Mouse (Mus musculus) frontal cortex, adult (tissue): ENCODE data around the gene Yy1.

ENCODE experiments used
- ATAC-seq: cut with Nextera tagmentation; 2 replicates; pipeline ENCODE4 v1.9.2; 2017; ENCODE audit warnings: mild to moderate bottlenecking, moderate library complexity, mixed read lengths; ENCODE audit not compliant: low TSS enrichment

The Yy1 gene

DNA sequence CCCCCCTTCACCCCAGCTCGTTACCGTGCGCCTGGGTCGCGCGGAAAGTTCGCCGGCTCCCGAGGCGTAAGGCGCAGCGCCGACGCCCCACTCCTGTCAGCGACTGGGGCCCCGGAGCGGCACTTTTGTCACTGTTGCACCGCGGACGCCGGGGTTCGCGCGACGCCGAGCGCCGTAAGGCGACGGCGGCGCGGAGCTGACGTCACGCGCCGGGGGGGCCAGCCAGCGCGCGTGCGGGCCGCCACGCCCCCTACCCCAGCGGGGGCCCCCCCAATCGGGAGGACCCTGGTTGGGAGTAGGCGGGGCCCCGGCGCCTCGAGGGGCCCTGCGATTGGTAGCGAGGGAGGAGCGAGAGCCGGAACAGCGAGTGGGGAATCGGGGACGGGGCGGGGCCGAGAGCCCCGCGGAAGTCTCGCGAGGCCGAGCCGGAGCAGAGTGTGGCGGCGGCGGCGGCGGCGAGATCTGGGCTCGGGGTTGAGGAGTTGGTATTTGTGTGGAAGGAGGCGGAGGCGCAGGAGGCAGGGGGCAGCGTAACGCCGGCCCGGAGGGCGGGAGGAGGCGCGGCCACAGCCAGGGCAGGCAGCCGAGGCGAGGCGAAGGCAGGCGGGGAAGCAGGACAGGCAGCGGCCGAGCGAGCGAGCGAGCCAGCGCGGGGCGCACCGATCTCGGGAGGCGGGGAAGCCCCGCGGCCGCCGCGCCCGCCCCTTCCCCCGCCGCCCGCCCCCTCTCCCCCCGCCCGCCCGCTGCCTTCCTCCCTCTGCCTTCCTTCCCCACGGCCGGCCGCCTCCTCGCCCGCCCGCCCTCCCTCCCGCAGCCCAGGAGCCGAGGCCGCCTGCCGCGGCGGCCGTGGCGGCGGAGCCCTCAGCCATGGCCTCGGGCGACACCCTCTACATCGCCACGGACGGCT lies at the start of gene Yy1:
Yy1 (plus strand) TSS at position 428 of the 907 bp plus-strand sequence.
- peak; percentile 90 for ATAC-seq

DNA sequence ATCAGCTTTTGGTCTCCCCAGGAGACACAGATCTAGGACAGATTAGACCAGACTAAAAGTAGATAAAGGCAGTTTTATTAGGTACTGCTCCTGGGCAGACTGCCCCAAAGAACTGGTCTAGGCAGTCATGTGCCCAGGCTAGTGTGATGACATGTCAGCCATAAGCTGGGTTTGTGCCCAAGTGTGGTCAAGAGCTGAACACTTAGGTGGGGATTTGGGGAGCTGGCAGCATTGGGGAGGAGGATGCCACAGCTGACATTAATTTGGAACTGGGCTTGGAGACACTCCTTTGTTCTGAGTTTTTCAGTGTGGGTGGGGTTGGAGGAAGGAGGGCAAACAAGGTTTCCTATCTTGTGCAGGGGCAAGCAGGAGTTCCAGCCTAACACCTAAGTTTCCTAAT lies 46.8 kb upstream of the Yy1 start:
- no peak for ATAC-seq

DNA sequence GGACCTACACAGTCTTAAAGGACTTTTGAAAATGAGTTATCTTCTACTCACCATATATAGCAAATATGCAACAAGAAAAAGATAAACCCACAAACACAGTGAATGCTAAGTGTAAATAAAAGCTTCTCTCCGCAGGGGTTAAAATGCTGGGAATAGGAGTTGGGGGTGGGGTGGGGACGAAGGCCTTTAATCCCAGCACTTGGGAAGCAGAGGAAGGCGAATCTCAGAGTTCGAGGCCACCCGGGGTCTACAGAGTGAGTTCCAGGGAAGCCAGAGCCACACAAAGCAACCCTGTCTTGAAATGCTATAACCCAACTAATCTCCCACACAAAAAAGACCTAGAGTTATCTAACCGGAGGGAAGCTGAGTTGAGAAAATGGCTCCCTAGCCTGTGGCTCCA lies 43.8 kb upstream of the Yy1 start:
- no peak for ATAC-seq

DNA sequence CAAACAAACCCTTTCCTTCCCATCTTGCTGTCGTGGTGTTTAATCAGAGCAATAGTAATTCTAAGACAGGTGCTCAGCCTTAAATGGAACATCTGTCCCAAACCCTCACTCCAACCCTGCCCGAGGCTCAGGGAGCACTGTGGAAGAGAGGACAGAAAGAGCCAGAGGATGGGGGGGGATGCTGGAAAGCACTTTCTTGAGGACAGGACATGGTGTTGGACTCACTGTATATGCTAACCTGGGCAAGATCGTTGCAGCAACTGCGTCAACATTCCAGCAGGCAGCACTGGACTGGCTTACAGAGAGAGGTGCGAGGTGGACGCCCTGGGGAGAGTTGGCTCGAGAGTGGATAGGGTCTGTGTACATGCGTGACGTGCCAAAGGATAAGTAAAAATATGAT lies 43.3 kb upstream of the Yy1 start:
- no peak for ATAC-seq

DNA sequence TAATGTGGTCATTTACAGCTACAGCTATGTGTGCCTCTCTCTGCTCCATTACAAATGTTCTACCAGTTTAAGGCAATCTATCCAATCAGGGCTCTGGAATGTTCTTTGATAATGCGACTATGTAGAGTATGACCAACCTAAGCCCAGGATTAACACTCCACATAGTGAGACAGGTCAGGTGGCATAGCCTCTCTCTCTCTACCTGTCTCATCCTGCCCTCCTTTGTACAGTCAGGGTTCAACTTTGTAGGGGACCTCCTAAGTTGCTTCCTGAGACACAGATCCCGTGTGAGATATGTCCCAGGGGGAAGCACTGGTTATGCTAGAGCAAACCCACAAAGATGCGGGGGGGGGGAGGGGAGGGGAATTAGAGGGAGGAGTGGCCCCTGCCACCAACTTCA lies 42.5 kb upstream of the Yy1 start:
- no peak for ATAC-seq

DNA sequence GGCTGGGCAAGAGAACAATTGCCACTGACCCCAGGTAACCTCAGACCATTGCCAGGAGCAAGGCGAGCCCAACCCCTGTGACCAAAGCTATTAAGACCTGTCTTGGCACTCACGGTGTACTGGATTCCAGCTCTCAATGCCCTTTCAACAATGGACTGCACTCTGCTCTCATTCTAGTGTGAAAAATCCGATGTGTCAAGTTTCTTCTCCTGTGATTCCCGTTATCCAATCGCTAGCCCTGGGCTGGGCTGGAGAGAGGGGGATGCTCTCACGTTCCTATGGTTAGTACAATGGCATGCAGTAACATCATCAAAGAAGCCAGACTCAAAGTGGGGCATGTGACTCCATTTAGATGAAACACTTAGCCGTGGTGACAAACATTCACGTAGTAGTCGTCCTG lies 41.0 kb upstream of the Yy1 start:
- ATAC-seq = no peak

DNA sequence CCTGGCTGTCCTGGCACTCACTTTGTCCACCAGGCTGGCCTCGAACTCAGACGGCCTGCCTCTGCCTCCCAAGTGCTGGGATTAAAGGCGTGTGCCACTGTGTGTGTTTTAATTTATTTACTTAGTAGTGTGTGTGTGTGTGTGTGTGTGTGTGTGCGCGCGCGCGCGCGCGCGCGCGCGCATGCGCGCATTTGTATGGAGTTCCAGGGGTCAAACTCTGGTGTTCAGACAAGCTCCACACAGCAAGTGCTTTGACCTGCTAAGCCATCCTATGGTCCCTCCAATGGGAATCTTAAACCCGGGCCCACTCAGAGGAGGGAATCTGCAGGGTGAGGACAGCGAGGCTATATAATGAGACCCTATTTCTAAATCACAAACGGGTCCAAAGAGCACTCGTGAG lies 37.6 kb upstream of the Yy1 start:
- ATAC-seq = no peak

DNA sequence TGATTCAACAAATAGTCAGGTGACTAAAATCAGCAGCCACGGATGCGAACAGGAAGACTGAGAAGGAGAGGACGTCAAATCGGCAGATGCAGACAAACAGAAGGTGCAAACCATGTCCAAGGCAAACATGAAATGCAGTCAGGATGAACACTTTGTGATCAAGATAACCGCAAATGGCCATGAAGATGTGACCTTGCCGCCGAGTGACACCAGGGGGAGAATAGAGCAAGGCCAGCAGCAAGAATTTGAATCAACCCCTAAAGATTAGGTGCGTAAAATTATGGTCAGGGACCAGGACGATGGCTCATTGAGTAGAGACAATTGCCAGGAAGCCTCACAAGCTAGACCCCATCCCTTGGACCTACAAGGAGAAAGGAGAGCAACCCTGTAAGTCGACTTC lies 36.2 kb upstream of the Yy1 start:
- ATAC-seq = no peak

DNA sequence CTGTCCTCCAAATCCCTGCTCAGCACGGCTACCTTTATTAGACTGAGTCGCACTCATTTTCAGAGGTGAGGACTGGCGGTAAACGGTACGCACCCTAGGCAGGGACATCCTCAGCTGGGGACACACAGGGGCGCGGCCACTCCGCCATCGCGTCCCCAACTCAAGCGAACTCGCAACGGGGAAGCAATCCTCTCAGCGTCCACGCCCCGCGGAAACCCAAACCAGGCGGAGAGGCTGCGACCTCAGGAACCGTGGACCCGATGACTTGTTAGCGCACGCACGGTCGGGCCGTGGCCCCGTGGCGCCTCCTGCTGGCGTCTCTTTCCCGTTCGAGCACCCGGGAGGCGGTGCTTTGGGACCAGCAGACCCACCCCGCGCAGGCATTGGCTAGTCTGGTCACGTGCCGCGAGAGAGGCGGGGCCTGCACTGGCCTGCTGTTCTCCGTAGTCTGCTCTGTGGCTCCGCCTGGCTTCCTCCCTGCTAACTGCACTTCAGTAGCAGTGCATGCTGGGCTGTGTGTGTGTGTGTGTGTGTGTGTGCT lies 35.0 kb upstream of the Yy1 start:
- peak; percentile 95 for ATAC-seq

DNA sequence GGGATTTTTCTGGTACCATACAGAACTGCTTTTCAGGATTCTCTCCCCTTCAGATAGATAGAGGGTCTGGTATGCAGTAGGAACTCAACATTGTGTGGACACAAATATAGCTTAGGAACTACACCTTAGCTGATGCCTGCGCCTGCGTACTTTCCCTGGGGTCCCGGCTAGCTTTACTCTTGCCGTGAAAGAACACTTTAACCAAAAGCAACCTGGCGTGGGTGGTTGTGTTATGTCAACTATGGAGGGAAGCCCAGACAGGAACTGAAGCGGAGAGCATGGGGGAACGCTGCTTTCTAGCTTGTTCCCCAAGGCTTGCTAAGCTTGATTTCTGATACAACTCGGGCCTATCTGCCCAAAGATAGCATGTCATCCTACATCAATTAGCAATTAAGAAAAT lies 34.5 kb upstream of the Yy1 start:
- peak; percentile 82 for ATAC-seq

DNA sequence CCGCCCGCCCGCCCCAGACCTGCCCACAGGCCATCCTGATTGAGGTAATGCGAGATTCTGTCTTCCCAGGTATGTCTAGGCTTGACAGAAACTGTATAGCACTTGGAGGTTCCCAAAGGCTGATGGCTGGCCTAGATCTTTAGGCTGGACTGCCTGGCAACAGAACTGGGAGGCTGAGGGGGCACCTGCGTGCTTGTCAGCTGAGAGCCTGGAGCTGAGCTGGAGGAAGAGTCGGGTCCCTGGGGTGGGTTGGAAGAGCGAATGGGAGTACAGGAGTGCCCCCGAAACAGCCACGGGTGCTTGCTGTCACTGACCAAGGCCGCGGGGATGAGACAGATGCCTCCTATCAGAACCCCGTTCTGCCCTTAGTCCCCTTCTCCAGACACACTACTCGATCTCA lies 34.1 kb upstream of the Yy1 start:
- ATAC-seq = no peak

DNA sequence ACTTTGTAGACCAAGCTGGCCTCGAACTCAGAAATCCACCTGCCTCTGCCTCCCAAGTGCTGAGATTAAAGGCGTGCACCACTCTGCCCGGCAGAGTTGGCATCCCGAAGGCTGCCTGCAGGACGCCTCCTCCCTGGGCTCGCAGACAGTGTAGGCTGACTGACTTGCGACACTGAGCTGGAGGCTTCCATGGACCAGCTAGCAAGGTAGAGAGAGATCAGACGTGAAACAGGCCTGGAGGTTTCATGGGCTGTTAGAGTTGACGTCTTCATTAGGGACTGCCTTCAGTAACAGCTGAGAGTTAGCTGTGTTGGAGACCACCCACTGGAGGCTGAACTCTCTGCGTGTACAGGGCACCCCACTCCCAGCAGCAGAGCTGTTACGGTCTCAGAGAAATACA lies 33.5 kb upstream of the Yy1 start:
- ATAC-seq = no peak

DNA sequence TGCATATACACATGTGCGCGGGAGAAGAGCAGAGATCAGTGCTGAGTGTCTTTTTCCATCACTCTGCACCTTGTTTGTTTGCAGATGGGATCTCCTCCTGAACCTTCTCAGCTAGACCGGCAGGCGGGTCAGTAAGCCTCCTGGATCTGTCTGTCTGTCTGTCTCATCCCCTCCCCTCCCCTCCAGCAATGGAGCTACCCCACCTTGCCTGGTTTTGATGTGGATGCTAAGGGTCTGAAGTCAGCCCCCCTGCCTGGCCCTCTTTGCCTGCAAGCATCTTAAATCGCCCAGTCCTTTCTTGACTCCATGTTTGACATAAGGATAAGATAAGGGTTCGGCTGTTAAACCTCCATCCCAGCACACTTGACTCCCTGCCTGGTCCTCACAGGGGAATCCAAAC lies 32.8 kb upstream of the Yy1 start:
- ATAC-seq = no peak

DNA sequence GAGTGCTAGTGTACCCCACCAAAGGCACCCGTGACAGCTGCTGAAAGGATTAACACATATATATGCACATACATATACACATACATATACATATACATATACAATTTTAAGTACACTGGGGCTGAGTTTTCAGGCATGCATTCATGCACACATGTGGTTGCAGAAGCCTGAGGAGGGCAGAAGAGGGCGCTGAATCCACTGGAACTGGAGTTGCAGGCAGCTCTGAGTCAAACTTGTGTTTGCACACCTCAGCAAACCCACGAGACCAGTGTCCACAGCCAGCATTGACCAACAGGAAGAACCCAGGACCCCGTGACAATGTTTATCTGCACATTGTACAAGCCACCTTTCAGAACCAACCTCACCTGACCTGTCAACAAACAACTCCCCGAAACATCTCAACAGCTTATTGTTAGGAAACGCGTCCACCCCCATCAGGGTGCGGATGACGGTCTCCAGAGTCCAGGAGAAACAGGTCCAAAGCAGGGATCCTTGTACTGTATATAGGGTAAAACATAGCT lies 32.2 kb upstream of the Yy1 start:
- ATAC-seq = no peak

DNA sequence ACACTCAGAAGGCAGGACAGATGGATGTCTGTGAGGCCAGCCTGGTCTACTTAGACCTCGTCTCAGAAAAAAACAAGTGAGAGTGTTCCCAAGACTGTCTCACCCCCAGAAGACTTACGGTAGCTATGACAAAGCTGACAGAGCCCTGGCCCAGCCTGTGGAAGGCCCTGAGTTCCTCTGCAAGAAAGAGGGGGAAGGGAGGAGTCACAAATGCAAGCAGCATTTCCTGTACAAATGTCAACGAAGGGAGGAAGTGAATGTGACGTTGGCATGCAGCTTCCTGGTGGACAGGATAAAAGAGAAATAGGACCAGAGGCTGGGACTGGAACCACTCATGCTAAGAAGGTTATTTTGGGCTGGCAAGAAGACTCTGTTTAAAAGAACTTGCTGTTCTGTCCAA lies 31.6 kb upstream of the Yy1 start:
- ATAC-seq = no peak

DNA sequence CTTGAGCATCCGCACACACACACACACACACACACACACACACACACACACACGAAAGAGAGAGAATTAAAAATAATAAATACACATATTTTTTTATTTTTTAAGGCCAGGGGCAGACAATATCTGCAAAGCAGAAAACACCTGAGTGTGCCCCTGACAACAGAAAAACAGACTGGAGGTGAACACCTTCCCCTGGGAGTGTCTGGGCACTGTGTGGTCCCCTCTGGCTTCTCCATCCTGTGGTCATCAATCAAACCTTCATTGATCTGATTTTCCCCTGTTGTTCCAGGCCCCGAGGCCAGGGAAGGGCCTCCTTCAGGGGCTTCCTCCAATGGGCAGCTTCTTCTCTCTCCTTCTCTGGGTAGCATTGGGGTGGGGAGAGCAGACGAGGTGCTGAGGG lies 31.1 kb upstream of the Yy1 start:
- no peak for ATAC-seq

DNA sequence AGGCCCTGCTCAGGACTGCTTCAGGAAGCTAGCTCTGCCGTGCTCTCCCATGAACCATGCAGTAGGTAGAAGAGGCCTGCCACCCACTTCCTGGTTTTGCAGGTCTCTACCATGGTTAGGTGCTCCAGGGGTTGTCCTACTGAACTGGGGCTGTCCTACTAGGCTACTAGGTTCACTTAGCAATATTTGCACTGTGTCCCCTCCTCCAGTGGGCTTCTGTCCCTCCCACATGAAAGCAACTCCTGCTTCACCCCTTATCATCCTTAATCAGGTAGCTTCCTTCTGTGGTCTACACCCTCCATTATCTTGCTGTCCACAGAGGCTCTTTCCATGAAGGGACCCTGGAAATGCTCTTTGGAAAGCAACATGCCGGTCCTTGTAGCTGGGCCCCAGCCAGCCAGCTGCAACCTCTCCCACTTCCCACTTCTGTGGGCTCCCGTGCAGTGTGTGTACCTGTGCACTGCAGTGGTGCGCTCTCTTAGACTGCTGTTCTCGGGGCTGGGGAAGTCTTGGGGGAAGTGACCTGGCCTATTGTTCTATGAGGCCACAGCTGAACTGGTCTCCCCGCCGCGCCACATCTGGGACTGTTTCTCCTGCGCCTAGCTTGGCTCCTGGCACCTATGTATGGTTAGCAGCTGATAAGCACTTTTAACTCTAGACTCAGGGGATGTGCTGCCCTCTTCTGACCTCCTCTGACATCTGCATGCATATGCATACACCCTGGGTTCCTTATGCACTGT lies 29.5 kb upstream of the Yy1 start:
- no peak for ATAC-seq

DNA sequence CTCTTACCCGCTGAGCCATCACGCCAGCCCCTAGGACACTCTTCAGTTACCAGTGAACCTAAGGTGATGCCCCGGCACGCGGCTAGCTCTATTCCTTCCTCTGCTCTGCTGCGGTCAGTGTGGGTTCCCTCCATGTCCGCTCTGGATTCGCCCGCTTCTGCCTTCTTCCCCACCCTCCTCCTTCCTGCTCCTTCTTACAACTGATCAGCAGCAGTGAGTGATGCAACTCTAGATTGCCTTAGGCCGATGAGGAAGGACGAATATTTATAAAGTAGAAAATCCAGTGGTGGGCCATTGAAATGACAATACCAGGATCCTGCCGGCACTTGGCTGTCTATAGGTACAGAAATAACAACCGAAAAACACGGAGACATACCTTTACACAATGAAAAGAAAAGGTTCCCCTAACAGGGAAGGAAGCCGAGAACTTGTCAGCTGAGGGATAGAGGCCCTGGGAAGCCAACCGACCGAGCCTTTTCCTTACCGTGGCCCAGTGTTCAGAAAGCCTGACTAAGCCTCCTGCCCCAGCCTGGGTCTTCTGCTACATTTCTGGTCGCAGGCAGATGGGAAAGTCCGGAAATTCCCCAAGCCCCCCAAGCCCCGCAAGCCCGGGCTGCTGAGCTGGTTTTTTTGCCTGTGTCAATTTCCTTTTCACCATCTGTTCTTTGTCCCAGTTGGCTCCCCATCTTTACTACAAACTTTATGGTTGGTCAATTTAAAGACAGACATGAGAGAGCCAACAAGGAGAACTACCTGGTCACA lies 27.7 kb upstream of the Yy1 start:
- ATAC-seq = no peak

DNA sequence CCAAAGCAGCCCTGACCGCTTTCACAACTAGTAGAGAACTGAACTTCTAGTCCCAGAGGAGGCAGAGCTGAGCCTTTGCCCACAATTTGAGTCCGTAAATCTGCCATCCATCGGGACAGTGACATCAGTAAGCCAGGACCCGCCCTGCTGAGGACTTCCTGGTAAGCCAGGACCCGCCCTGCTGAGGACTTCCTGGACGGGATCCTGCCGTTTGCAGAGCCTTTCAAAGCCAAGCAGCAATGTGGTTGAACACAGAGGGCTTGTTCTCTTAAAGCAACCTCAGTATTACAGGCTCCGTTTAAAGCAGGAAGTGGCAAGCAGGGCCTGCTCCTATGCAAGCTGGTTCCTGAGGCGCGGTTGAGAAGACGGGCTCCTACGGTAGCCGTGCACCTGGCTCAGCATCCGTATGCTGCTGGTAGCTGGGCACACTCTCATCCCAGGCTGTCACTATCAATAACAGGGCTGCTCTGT lies 27.0 kb upstream of the Yy1 start:
- ATAC-seq = peak; percentile 76

DNA sequence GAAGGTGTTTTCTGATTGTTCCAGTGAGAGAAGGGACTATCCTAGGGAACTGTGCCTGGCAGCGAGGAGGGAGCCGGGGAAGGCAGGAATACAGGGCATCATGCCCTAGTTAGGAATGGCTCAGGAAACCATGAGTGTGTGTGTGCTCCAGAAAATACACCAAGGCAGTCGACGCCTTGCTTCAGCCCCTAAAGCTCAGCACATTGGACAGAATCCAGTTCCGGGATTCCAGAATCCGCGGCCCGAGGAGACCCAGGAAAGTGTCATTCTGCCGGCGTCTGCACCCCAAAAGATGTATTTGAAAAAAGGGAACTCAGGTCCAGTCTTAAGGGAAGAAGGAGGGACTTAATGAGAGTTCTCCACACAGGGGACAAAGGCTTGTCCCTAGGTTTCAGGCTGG lies 26.5 kb upstream of the Yy1 start:
- peak; percentile 74 for ATAC-seq

DNA sequence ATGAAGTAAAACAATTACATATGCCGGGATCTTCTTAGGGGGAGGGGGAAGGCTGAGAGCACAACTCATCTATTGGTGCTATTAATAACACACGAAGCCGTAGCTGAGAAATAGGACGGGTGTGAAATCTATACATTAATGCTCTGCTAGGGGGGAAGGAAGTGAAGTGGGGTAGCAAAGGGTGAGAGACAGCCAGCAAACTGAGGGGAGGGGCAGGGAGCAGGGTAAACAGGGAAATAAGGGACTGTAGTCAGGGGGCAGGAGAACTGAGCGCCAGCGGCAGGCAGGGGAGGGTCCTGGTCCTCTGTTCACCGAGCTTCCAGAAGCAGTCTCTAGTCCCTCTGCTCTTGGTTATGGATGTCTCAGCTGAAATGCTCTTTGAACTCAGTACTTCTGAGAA lies 25.9 kb upstream of the Yy1 start:
- ATAC-seq = no peak
